Mouse (Mus musculus): ENCODE data around the gene Acap2. TPM values are rescaled to one million over a fixed set of nuclear protein-coding genes. Genes with fewer than 3 reads are reported as not detected.

Acap2 gene
- polyA plus RNA-seq, 1 experiment = 6.2 TPM

DNA sequence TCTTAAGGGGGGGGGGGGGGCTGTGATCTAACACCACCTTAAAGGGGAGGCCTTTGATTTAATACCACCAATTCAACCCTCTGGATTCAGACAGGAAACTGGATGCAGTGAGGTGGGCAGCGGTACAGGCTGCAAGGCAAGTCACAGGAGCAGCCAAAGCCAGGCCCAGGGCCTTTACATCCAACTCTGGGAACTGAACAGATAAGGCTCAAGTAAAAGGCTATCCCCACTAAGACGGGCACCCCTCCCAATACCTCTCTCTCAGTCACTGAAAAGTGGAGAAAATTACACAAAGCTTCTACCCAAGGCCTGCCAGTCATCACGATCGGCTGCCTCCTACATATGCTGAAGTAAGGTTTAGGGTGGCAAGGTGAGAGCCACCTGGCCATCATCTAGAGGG lies 141.3 kb downstream of the Acap2 start:
- H3K36me3 ChIP-seq (ENCODE audit: control insufficient read depth, insufficient read depth) = no peaks in the 10 kb centered on the region
- no peaks in the 10 kb centered on the region for H3K27me3 ChIP-seq (ENCODE audit: control insufficient read depth, insufficient read depth, insufficient read length)
- no peaks in the 10 kb centered on the region for H3K79me2 ChIP-seq (ENCODE audit: control insufficient read depth, insufficient read depth)
- H3K79me3 ChIP-seq (ENCODE audit: low read depth) = no peaks in the 10 kb centered on the region
- TF ChIP-seq MYOD1 (IDR thresholded peaks at IDR 0.05; ENCODE audit: control insufficient read depth, insufficient read length, low read depth) = no peak
- TF ChIP-seq CTCF (IDR thresholded peaks at IDR 0.05; ENCODE audit: control insufficient read depth, insufficient read depth, insufficient read length) = no peak
- H3K4me3 ChIP-seq (ENCODE audit: insufficient read depth, poor library complexity, severe bottlenecking) = no peak overlapping the region
- H3ac ChIP-seq (ENCODE audit: control insufficient read depth, insufficient read length, low read depth) = no peak overlapping the region

- H3K4me3 ChIP-seq (ENCODE audit: insufficient read depth, poor library complexity, severe bottlenecking) = no peak overlapping the region
- no peaks in the 10 kb centered on the region for H3K79me2 ChIP-seq (ENCODE audit: control insufficient read depth, insufficient read depth)
- no peaks in the 10 kb centered on the region for H3K36me3 ChIP-seq (ENCODE audit: control insufficient read depth, insufficient read depth)
- TF ChIP-seq USF1 (IDR thresholded peaks at IDR 0.05; ENCODE audit: low read depth) (no peak), MYOD1 (IDR thresholded peaks at IDR 0.05; ENCODE audit: control insufficient read depth, insufficient read length, low read depth) (no peak), CTCF (IDR thresholded peaks at IDR 0.05; ENCODE audit: control insufficient read depth, insufficient read depth, insufficient read length) (no peak), CEBPB (IDR thresholded peaks at IDR 0.05; ENCODE audit: low read depth) (no peak), MYOG (IDR thresholded peaks at IDR 0.05; ENCODE audit: control insufficient read depth, extremely low read depth, insufficient read length) (no peak), FOSL1 (IDR thresholded peaks at IDR 0.05; ENCODE audit: insufficient read depth, low read length, poor library complexity, severe bottlenecking) (no peak), MAX (IDR thresholded peaks at IDR 0.05) (no peak)
- no peaks in the 10 kb centered on the region for H3K79me3 ChIP-seq (ENCODE audit: low read depth)
- H3ac ChIP-seq (ENCODE audit: control insufficient read depth, insufficient read length, low read depth) = no peak overlapping the region
- no peaks in the 10 kb centered on the region for H3K27me3 ChIP-seq (ENCODE audit: control insufficient read depth, insufficient read depth, insufficient read length)
These were observed 148.2 kb downstream of the Acap2 start for GRCm38 (mm10) chr16:31052812-31053211.

DNA sequence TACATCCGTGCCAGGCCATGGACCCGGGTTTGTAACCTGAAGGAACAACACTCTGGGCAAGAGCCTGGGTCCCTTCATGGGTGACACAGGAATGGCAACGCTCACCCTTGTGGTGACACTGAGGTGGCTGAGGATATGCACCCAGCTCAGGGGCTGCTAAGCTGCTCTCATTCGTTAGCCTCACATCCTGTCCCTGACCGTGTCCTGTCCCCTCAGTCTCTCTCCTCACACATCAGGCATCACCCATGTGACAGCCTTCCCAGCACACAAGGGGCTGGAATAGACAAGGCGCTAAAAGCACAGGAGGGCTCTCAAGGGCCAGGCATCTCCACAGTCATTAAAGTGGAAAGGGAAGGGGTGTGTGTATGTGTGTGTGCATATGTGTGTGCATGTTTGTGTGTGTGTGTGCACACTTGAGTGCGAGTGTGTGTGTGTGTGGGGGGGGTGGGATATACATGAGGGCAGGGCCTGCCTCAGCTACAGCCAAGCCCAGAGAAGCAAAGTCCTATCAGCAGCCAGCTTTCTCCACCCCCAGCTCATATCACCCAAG lies 148.8 kb downstream of the Acap2 start:
- TF ChIP-seq CTCF (IDR thresholded peaks at IDR 0.05; ENCODE audit: control insufficient read depth, insufficient read depth, insufficient read length) = no peak
- TF ChIP-seq MYOD1 (IDR thresholded peaks at IDR 0.05; ENCODE audit: control insufficient read depth, insufficient read length, low read depth) = no peak
- TF ChIP-seq MAX (IDR thresholded peaks at IDR 0.05) = no peak
- no peak for TF ChIP-seq MYOG (IDR thresholded peaks at IDR 0.05; ENCODE audit: control insufficient read depth, extremely low read depth, insufficient read length)
- no peak for TF ChIP-seq USF1 (IDR thresholded peaks at IDR 0.05; ENCODE audit: low read depth)
- TF ChIP-seq CEBPB (IDR thresholded peaks at IDR 0.05; ENCODE audit: low read depth) = no peak
- no peak for TF ChIP-seq FOSL1 (IDR thresholded peaks at IDR 0.05; ENCODE audit: insufficient read depth, low read length, poor library complexity, severe bottlenecking)
- Histone ChIP-seq H3K79me2 (ENCODE audit: control insufficient read depth, insufficient read depth) (no peaks in the 10 kb centered on the region), H3K36me3 (ENCODE audit: control insufficient read depth, insufficient read depth) (no peaks in the 10 kb centered on the region), H3ac (ENCODE audit: control insufficient read depth, insufficient read length, low read depth) (no peak overlapping the region), H3K27me3 (ENCODE audit: control insufficient read depth, insufficient read depth, insufficient read length) (no peaks in the 10 kb centered on the region), H3K4me3 (ENCODE audit: insufficient read depth, poor library complexity, severe bottlenecking) (no peak overlapping the region), H3K79me3 (ENCODE audit: low read depth) (no peaks in the 10 kb centered on the region)

GRCm38 (mm10) chr16:31050701-31051100 lies 150.3 kb downstream of the Acap2 start:
- H3K79me2 ChIP-seq (ENCODE audit: control insufficient read depth, insufficient read depth) = no peaks in the 10 kb centered on the region
- no peaks in the 10 kb centered on the region for H3K36me3 ChIP-seq (ENCODE audit: control insufficient read depth, insufficient read depth)
- H3K27me3 ChIP-seq (ENCODE audit: control insufficient read depth, insufficient read depth, insufficient read length) = no peaks in the 10 kb centered on the region
- H3ac ChIP-seq (ENCODE audit: control insufficient read depth, insufficient read length, low read depth) = no peak overlapping the region
- H3K4me3 ChIP-seq (ENCODE audit: insufficient read depth, poor library complexity, severe bottlenecking) = no peak overlapping the region
- H3K79me3 ChIP-seq (ENCODE audit: low read depth) = no peaks in the 10 kb centered on the region
- TF ChIP-seq MAX (IDR thresholded peaks at IDR 0.05) (no peak), CEBPB (IDR thresholded peaks at IDR 0.05; ENCODE audit: low read depth) (no peak), MYOG (IDR thresholded peaks at IDR 0.05; ENCODE audit: control insufficient read depth, extremely low read depth, insufficient read length) (no peak), MYOD1 (IDR thresholded peaks at IDR 0.05; ENCODE audit: control insufficient read depth, insufficient read length, low read depth) (no peak), FOSL1 (IDR thresholded peaks at IDR 0.05; ENCODE audit: insufficient read depth, low read length, poor library complexity, severe bottlenecking) (no peak), USF1 (IDR thresholded peaks at IDR 0.05; ENCODE audit: low read depth) (no peak), CTCF (IDR thresholded peaks at IDR 0.05; ENCODE audit: control insufficient read depth, insufficient read depth, insufficient read length) (no peak)

DNA sequence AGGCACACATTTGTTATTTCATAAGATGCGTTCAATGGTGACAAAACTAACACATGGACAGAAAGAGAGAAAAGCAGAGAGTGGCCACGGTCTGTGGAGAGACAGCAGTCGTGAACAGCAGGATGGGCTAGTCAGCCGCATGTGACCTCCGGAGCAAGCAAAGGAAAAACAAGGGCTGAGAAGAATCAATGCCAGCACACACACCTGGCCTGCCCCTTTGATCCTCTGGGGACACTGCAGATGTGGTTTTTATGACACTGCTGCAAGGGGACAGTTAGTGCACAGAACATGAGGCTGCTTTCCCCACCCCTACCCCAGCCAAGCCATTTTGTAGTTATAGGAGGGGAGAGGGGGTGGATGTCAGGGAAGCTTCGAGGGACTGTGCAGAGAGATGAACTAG lies 152.9 kb downstream of the Acap2 start:
- H3K79me2 ChIP-seq (ENCODE audit: control insufficient read depth, insufficient read depth) = no peaks in the 10 kb centered on the region
- H3ac ChIP-seq (ENCODE audit: control insufficient read depth, insufficient read length, low read depth) = no peak overlapping the region
- no peaks in the 10 kb centered on the region for H3K36me3 ChIP-seq (ENCODE audit: control insufficient read depth, insufficient read depth)
- no peaks in the 10 kb centered on the region for H3K27me3 ChIP-seq (ENCODE audit: control insufficient read depth, insufficient read depth, insufficient read length)
- no peak overlapping the region for H3K4me3 ChIP-seq (ENCODE audit: insufficient read depth, poor library complexity, severe bottlenecking)
- no peaks in the 10 kb centered on the region for H3K79me3 ChIP-seq (ENCODE audit: low read depth)
- TF ChIP-seq MYOG (IDR thresholded peaks at IDR 0.05; ENCODE audit: control insufficient read depth, extremely low read depth, insufficient read length) (no peak), CEBPB (IDR thresholded peaks at IDR 0.05; ENCODE audit: low read depth) (no peak), MYOD1 (IDR thresholded peaks at IDR 0.05; ENCODE audit: control insufficient read depth, insufficient read length, low read depth) (no peak), USF1 (IDR thresholded peaks at IDR 0.05; ENCODE audit: low read depth) (no peak), FOSL1 (IDR thresholded peaks at IDR 0.05; ENCODE audit: insufficient read depth, low read length, poor library complexity, severe bottlenecking) (no peak), CTCF (IDR thresholded peaks at IDR 0.05; ENCODE audit: control insufficient read depth, insufficient read depth, insufficient read length) (no peak), MAX (IDR thresholded peaks at IDR 0.05) (no peak)

Data from C2C12 (cell line).